Mouse (Mus musculus) heart, adult 11 months (tissue): ENCODE measurements around the gene Synm.

Experiments used
- DNase-seq: peaks from one replicate; pipeline ENCODE4 v3.0.0; 2022

Gene Synm

GRCm38 (mm10) chr7:67697892-67698630 lies 61.5 kb downstream of the Synm start:
- DNase-seq, result peak; percentile 94

GRCm38 (mm10) chr7:67695906-67696305 lies 63.6 kb downstream of the Synm start:
- peak; percentile 71 for DNase-seq

GRCm38 (mm10) chr7:67692791-67693538 lies 66.6 kb downstream of the Synm start:
- peak; percentile 90 for DNase-seq

- peak; percentile 95 for DNase-seq
Measured at GRCm38 (mm10) chr7:67692141-67692540, 67.4 kb downstream of the Synm start.

GRCm38 (mm10) chr7:67691036-67691435 lies 68.5 kb downstream of the Synm start:
- DNase-seq, result peak; percentile 96

- DNase-seq, result peak; percentile 80
Measured at GRCm38 (mm10) chr7:67689793-67690192, 69.7 kb downstream of the Synm start.

- DNase-seq, result peak; percentile 66
Measured at GRCm38 (mm10) chr7:67688281-67688680, 71.3 kb downstream of the Synm start.

GRCm38 (mm10) chr7:67686545-67686944 lies 73.0 kb downstream of the Synm start:
- peak; percentile 24 for DNase-seq

- peak; percentile 77 for DNase-seq
Measured at GRCm38 (mm10) chr7:67683006-67683405, 76.5 kb downstream of the Synm start.

GRCm38 (mm10) chr7:67681078-67681477 lies 78.5 kb downstream of the Synm start:
- no peak for DNase-seq
